Mouse (Mus musculus) spleen, adult 2 months (tissue): ENCODE data around the gene Bpifa1.

Experiments used
- CTCF ChIP-seq: fragments of 200-500 bp; IDR thresholded peaks from 2 replicates; pipeline ENCODE4 v1.5.1; 2011; ENCODE audit warnings: mild to moderate bottlenecking, inconsistent platforms; ENCODE audit not compliant: insufficient read depth, insufficient read length, insufficient replicate concordance; ENCODE audit errors: extremely low read depth
- POLR2A ChIP-seq: fragments of 200-500 bp; IDR thresholded peaks from 2 replicates; pipeline ENCODE4 v1.6.1; 2011; ENCODE audit warnings: low read depth, low read length, inconsistent platforms

DNA sequence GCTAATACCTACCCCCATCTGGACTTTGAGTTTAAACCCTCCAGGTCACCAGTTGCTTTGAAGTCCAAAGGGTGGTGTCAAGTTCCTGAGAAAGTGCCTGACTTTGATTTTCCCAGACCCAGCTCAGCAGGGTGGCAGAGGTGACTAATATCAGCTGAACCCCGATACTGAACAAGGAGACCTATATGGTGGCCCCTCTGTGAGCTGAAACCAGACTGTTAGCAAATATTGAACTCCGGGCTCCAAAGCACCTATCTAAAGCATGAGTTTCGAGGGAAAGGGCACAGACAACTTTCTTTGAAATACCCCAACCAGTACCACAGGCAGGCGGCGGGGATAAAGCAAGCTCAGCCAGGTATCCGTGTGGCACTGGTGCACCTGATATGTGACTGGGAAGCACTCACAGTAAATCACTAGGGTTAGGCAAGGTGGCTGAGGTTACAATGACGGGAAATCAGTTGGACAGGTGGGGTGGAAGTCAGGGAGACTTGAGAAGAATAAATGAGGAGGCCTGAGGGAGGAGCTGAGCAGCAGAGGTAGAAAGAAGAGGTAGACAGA lies 47.3 kb downstream of the Bpifa1 start:
- no peak for TF ChIP-seq POLR2A
- no peak for TF ChIP-seq CTCF
